Mouse (Mus musculus) right cerebral cortex, postnatal 10 days (tissue): Measurements from ENCODE around the gene Dusp21.
A peak's percentile ranks its signal among the peaks of the same experiment; 100 is the strongest.

Experiments used
- DNase-seq, 2 experiments: peaks; one replicate each; pipeline ENCODE4 v3.0.0; 2021; ENCODE audit warnings: low spot score in 2 of 2

Gene Dusp21

GRCm38 (mm10) chrX:18145557-18145956 is at the start of gene Dusp21:
Dusp21 (plus strand) TSS chrX:18145857.
- DNase-seq: no peak

- DNase-seq: no peak
These were observed 15.2 kb downstream of the Dusp21 start for GRCm38 (mm10) chrX:18160734-18161442.

GRCm38 (mm10) chrX:18161796-18162191 is 16.1 kb downstream of the Dusp21 start:
- DNase-seq: peak in 1 of 2 experiments; percentile 70

DNA sequence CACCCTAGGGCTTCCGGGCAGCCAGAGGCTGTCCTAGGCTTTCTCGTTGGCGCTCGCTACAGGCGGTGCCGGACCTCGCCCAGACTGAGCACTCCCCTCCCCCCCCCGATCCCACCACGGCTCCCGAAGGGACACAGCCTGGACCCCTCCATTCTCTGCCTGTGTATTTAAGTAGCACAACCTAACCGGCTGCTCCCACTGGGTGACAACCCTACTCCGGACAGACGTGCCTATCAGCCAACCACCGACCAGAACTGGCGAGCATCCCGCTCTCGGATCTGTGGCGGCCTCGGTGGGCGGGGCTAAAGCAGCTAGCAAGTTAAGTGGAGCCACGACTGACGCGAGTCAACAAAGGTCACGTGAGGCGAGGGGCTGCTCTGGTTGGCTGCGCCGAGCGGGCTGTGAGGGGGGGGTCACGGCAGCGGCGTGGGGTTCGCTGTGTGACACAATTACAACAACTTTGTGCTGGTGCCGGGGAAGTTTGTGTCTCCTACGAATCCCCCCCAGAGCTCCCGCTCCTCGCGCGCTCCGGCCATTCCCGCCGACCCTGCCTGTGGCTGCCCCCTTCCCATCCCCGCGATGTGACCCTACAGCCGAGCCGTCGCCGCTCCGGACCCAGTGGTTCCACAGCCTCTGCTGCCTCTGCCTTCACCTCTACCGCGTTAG is 16.7 kb downstream of the Dusp21 start, which contains the start of gene Kdm6a:
Gene Kdm6a, plus strand, starts transcription at position 384 of the 666 bp plus-strand sequence.
- peak; percentile 100 for DNase-seq

DNA sequence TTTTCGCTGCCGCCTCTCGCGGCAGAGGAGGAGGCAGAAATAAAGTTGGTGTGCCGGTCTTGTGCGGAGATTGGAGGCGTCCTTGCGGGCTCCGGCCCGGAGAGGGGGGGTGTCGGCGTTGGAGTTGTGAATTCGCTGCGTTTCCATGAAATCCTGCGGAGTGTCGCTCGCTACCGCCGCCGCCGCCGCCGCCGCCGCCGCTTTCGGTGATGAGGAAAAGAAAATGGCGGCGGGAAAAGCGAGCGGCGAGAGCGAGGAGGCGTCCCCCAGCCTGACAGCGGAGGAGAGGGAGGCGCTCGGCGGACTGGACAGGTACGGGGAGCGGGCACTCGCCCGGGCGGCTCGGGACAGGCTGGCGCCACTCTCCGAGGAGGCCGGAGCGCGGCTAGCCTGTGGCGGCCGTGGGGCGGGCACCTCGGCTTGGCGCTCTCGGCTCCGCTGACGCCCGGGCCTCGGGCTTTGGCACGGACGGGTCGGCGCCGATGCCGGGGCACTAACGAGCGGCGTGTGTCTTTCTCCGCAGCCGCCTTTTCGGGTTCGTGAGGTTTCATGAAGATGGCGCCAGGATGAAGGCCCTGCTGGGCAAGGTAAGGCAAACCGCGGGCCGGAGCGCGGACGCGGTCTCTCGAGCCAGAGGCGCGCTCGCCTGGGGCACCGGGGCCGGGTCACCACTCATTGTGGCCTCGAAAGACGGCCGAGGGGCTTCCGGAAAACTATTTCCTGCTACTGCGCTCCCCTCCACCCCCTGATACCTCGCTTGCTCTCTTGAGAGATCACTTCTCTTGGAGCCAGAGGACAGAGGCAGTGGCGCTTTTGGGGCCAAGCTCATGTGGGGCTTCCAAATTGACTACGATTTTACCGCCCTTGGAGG is 17.4 kb downstream of the Dusp21 start:
- peak; percentile 66 to 85 for DNase-seq

DNA sequence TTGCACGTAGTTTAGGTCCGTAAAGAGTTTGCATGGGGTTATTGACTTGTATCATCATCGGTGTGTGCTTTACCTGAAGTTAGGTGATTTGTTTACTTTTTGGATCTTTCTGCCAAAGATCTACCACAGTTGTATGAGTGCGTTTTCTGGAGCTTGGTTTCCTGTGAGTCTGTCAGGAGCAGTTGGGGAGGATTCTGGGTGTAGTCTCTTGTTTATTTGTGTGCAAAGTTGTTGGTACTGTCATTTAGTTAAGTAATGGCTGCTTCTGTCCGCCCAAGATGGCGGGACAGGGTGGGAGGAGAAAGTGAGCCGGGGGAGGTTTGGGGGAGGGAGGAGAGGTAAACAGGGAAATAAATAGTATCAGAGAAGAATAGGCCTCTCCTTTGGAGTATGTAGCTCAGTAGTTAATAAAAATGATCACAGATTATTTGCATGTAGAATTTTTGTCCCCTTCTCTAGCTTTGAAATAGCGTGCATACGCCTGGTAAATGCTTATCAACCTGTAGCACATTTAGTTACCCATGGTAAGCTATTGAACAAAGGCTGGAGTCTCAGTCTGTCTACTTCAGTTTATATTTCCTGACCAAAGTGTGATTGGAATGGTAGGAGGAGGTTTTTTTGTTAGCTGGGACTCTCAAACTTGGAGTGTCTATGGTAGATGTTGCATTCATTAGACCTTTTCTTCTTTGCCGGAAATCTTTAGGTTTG is 18.4 kb downstream of the Dusp21 start:
- DNase-seq: peak in 1 of 2 experiments; percentile 31

DNA sequence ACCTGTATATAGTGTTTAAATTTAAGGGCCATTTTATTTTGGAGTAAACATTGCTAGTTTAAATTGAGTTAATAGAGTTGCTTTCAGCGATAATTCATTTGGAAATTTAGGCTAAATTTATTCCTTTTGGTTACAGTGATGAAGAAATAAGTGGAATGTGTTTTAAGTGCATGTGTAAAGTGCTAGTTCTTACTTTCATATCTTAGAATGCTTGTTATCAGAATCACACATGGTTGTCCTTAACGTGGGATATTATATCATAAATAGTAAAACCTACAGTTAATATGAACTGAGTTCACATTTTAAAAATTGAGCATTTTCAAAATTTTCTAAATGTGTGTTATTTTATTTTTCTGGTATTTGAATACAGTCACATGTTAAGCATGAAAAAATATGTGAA is 19.5 kb downstream of the Dusp21 start:
- no peak for DNase-seq

- DNase-seq: no peak
These were observed 21.3 kb downstream of the Dusp21 start for GRCm38 (mm10) chrX:18166961-18167360.

DNA sequence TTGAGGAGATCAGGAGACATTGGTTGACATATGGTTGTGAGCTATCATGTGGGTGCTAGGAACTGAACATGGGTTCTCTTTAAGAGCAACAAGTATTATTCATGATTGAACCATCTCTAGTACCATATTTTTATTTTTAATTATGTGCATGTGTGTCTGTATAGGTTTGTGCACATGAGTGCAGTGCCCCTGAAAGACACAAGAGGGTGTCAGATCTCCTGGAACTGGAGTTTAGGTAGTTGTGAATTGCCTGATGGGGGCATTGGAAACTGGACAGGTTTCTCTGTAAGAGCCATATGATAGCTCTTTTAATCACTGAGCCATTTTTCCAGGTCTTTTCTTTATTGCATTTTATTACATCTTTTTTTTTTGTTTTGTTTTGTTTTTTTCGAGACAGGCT is 23.3 kb downstream of the Dusp21 start:
- no peak for DNase-seq

- no peak for DNase-seq
These were observed 29.2 kb downstream of the Dusp21 start for GRCm38 (mm10) chrX:18174831-18175230.

- no peak for DNase-seq
These were observed 32.1 kb downstream of the Dusp21 start for GRCm38 (mm10) chrX:18177803-18178202.

GRCm38 (mm10) chrX:18179492-18179891 is 33.8 kb downstream of the Dusp21 start:
- DNase-seq: no peak

DNA sequence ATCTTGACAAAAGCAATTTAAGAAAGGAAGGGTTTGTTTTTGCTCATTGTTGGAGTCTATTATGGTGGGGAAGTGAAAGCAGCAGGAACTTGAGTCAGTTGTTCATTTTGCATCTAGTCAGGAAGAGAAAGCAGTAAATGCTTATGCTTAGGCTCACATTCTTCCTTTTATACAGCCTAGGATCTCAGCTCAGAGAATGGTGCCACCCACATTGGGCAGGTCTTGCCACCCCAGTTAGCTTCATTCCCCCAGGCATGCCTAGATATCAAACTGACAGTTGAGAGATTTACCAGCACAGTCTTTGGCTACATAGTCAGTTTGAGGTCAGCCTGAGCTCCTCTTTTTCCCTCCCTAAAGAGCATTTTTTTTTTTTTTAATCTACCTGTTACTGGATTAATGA is 41.5 kb downstream of the Dusp21 start:
- DNase-seq: no peak

DNA sequence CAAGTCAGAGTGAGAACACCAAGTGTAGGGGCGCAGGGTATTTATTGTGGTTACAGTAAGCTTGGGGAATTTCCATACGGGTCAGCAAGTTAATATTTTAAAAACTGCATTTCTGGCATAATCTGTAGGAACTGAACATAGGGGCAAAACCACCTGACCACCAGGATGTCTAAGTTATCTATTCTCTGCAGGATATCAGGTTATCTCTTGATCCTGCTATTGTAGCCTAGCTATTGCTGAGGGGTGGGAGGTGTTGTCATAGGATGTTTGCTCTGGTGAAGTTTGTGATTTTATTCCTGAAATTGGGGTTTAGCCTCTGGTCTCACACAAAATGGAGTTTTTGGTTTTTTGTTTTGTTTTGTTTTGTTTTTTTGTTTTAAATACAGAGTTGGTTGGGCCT is 42.6 kb downstream of the Dusp21 start:
- DNase-seq: no peak
